Mouse (Mus musculus): Measurements from ENCODE around the gene Fubp1.

GRCm38 (mm10) chr3:152260362-152260761 is 50.1 kb downstream of the Fubp1 start:
- TF ChIP-seq ZC3H11A (IDR thresholded peaks at IDR 0.05; ENCODE audit: borderline replicate concordance, low read depth, low read length): no peak
- TF ChIP-seq MAFK (IDR thresholded peaks at IDR 0.05; ENCODE audit: insufficient read depth, low read depth, low read length): no peak
- TF ChIP-seq HCFC1 (IDR thresholded peaks at IDR 0.05; ENCODE audit: borderline replicate concordance, insufficient read depth, low read length): no peak
- no peak for TF ChIP-seq CHD2 (IDR thresholded peaks at IDR 0.05; ENCODE audit: low read depth, low read length)
